Mouse (Mus musculus) lung, adult 2 months (tissue): ENCODE measurements at regions not wholly inside any gene's neighbourhood (a gene's known extent, or its start where the extent isn't known, plus 50 kb on each side); places are given as distances from the start of the nearest gene placed in this dataset.

Experiments used
- DNase-seq: peaks from one replicate; pipeline ENCODE4 v3.0.0; 2022
- H3K4me1 ChIP-seq: fragments of 200-500 bp; 2 replicates; pipeline ENCODE4 v1.6.1; 2011; ENCODE audit warnings: low read length; ENCODE audit not compliant: control insufficient read depth, insufficient read depth
- H3K4me3 ChIP-seq: fragments of 200-500 bp; replicated peaks from 2 replicates; pipeline ENCODE3; 2011; ENCODE audit warnings: low read depth, mild to moderate bottlenecking, control low read depth, low read length; ENCODE audit errors: extremely low read depth
- CTCF ChIP-seq: fragments of 200-500 bp; IDR thresholded peaks from 2 replicates; pipeline ENCODE4 v1.5.1; 2011; ENCODE audit warnings: mild to moderate bottlenecking, low read length, control low read depth; ENCODE audit not compliant: insufficient read depth
- POLR2A ChIP-seq: fragments of 200-500 bp; IDR thresholded peaks from 2 replicates; pipeline ENCODE4 v1.6.1; 2011; ENCODE audit warnings: low read depth, mild to moderate bottlenecking, control low read depth, low read length, borderline replicate concordance; ENCODE audit errors: extremely low read depth
- WGBS: fragments of 180-500 bp; shearing (Covaris S2); methylation state at CpG from one replicate; pipeline ENCODE4 v1.1.7; 2018; 5-methylcytosine and 5-hydroxymethylcytosine counted together

DNA sequence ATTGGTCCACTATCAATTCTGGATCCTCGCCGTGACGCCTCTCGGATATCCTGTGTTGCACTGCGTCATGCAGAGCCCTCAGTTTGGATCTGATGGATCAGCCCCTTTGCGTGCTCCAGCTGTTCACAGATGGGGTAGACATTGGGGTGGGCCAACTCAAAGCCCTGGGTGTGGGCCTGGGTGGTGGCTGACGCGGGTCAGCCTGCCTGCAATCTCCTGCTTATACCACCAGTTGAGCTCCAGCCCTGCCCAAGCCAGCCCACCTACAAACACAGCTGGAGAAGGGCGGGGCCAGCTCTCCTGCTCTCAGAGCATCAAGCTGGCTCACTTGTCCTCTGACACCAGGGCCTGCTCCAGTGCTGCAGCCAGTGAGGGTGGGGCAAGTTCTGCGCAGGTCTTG lies 73.1 kb downstream of the Rps15a start:
- 53% methylated on average over 10 of the region's 10 CpGs for WGBS
- DNase-seq = no peak
- no peak for TF ChIP-seq CTCF
- no peak for TF ChIP-seq POLR2A
- Histone ChIP-seq H3K4me3 (no peak overlapping the region), H3K4me1 (no peaks in the 10 kb centered on the region)

GRCm38 (mm10) chr7:118039862-118040261 lies 76.1 kb downstream of the Rps15a start:
- WGBS = 62% methylated on average over 4 of the region's 4 CpGs
- H3K4me1 ChIP-seq = no peaks in the 10 kb centered on the region
- TF ChIP-seq CTCF (no peak), POLR2A (no peak)
- no peak for DNase-seq
- H3K4me3 ChIP-seq = no peak overlapping the region

- Histone ChIP-seq H3K4me1 (no peaks in the 10 kb centered on the region), H3K4me3 (no peak overlapping the region)
- TF ChIP-seq CTCF = no peak
- TF ChIP-seq POLR2A = no peak
- DNase-seq = no peak
- 63% methylated on average over 3 of the region's 3 CpGs for WGBS
Measured at GRCm38 (mm10) chr7:118037062-118037461, 78.9 kb downstream of the Rps15a start.

DNA sequence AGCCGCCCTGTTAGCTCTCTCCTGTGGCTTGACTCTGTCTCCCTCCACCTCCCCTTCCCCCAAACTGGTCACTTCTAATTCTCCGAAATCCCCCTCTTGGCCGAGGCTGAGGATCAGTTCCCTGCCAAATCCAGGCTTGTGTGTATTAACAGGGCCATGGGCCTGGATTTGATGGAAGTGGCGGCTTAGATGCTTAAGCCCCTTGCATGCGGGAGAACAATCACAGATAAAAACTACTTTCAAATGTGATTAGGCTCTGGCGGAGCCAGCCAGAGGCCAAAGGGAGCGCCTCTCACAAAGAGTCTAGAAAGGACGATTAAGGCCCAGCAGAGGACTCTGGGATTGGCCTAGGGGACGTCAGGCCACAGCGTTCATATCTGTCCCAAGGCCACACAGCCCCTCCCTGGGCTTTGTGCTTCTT lies 89.9 kb downstream of the Rps15a start:
- TF ChIP-seq POLR2A (no peak), CTCF (no peak)
- 32% methylated on average over 10 of the region's 10 CpGs for WGBS

GRCm38 (mm10) chr7:118004620-118005019 lies 111.4 kb downstream of the Rps15a start:
- 83% methylated on average over 7 of the region's 7 CpGs for WGBS
- Histone ChIP-seq H3K4me1 (no peaks in the 10 kb centered on the region), H3K4me3 (no peak overlapping the region)
- TF ChIP-seq CTCF = no peak
- no peak for DNase-seq

More for the DNA sequence above, 89.9 kb downstream of the Rps15a start:
- Histone ChIP-seq H3K4me3 (no peak overlapping the region), H3K4me1 (no peaks in the 10 kb centered on the region)
- DNase-seq = no peak

- no peak for DNase-seq
- H3K4me3 ChIP-seq = no peak overlapping the region
- WGBS = 67% methylated on average over 3 of the region's 3 CpGs
- TF ChIP-seq POLR2A (no peak), CTCF (no peak)
- no peaks in the 10 kb centered on the region for H3K4me1 ChIP-seq
Measured at GRCm38 (mm10) chr7:118001881-118002280, 114.1 kb downstream of the Rps15a start.

- WGBS = 7% methylated on average over 4 of the region's 4 CpGs
- DNase-seq = peak; percentile 12
- TF ChIP-seq POLR2A = no peak
- TF ChIP-seq CTCF = no peak
Measured at GRCm38 (mm10) chr7:118001121-118001520, 114.9 kb downstream of the Rps15a start.

DNA sequence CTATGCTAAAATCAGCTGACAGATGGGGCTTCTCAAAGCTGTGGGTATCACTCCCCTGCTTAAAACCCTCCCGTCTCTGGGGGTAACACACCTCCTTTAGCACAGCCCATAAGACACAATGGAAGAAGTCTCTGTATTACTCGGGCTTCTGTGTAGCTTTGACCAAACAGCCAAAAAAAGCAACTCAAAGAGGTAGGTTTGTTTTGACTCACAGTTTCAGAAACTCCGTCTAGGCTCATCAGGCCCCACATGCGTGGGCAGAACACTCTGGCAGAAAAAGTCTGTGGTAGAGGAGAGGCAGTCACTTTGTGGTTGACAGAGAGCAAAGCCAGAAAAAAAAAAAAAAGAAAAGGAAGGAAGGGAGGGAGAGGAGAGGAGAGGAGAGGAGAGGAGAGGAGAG lies 133.8 kb downstream of the Rps15a start:
- TF ChIP-seq CTCF (no peak), POLR2A (no peak)
- no peaks in the 10 kb centered on the region for H3K4me1 ChIP-seq
- no peak overlapping the region for H3K4me3 ChIP-seq
- 72% methylated on average over 4 of the region's 4 CpGs for WGBS
- no peak for DNase-seq

More at GRCm38 (mm10) chr7:118001121-118001520, 114.9 kb downstream of the Rps15a start:
- Histone ChIP-seq H3K4me1 (no peaks in the 10 kb centered on the region), H3K4me3 (no peak overlapping the region)

GRCm38 (mm10) chr7:117971176-117971575 lies 144.8 kb downstream of the Rps15a start:
- no peak for DNase-seq
- WGBS = 23% methylated on average over 1 of the region's 1 CpGs

DNA sequence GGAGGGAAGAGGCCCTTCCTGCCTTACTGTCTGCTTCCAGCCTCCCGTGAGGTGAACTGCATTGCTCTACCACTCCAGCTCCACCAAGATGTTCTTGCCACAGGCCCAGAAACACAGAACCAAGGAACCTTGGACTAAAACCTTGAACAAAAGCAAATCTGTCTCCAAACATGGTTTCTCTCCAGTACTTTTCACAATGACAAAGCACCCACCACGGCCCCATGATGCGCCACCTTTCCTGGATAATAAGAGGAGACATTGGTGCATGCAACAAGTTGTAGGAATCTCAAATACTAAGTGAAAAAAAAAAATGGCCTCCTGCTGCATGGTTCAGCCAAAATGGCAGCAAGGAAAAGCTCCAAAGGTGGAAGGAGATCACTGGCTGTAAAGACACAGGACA lies 172.6 kb downstream of the Rps15a start:
- TF ChIP-seq CTCF (no peak), POLR2A (no peak)
- Histone ChIP-seq H3K4me1 (no peaks in the 10 kb centered on the region), H3K4me3 (no peak overlapping the region)
- DNase-seq = no peak
- WGBS = 83% methylated on average over 3 of the region's 3 CpGs

More at GRCm38 (mm10) chr7:117971176-117971575, 144.8 kb downstream of the Rps15a start:
- H3K4me3 ChIP-seq = no peak overlapping the region
- TF ChIP-seq POLR2A (no peak), CTCF (no peak)
- H3K4me1 ChIP-seq = no peaks in the 10 kb centered on the region
